12 mouse cellular contexts compared by ENCODE assay signal in the genomic region with DNA sequence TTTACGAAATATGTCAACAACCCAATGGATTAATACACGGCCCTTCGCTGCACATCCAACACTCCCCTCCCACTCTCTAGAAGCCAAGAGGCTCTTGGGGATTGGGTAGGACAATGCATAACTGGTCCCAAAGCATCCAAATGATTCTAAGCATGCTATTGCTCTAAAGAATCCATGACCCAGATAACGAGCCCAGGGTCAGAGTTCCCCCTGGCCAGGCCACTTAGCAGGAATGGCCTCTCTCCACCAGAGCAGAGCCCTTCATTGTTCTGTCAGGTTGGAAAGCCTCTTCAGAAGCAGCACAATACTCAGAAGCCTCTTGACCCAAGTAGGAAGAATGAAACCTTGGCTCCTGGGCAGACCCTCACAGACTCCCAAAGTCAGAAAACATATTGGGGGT. TPM values are rescaled to one million over a fixed set of nuclear protein-coding genes. Genes with fewer than 3 reads are reported as not detected.
DNase-seq lines count a peak whose midpoint lies in the region; ATAC-seq and TF ChIP-seq lines count a peak whose summit lies in the region.
"Had no signal": no experiment of that assay in that cellular context is flagged by ENCODE, and none has a peak within 500 bp of the region (broad histone marks: within the 10 kb centered on the region; RNA-seq: fewer than 3 reads in every experiment).

No protein-coding gene starts in this region.

- no peaks in the 10 kb centered on the region for H3K36me3 ChIP-seq in kidney, postnatal 0 days (ENCODE audit: insufficient read depth, low read length)
- H3K36me3 ChIP-seq in kidney, embryonic 14.5 days (ENCODE audit: control insufficient read depth, insufficient read depth, low read length): no peaks in the 10 kb centered on the region
- peaks cover 6% of the 10 kb centered on the region; the same call in 1 of the 2 replicates for H3K36me3 ChIP-seq in small intestine, adult 2 months (ENCODE audit: control insufficient read depth, insufficient read depth, low read length)
- H3K36me3 ChIP-seq in limb, embryonic 10.5 days: peaks cover 15% of the 10 kb centered on the region; the same call in 1 of the 2 replicates

- no peak overlapping the region for H3K9ac ChIP-seq in kidney, postnatal 0 days (ENCODE audit: low read depth, low read length)
- no peak overlapping the region for H3K9ac ChIP-seq in kidney, embryonic 14.5 days (ENCODE audit: low read depth, low read length)
- H3K9ac ChIP-seq: limb, embryonic 12.5 days; liver, postnatal 0 days had no signal

- no peak for TF ChIP-seq POLR2A in small intestine, adult 2 months (IDR thresholded peaks at IDR 0.05; ENCODE audit: low read depth, low read length)

- peak; percentile 48 for DNase-seq in embryo, embryonic 10 days (ENCODE audit: low spot score)
- no peak for DNase-seq in embryo, embryonic 9.5 days (ENCODE audit: extremely low spot score)
- DNase-seq in kidney, postnatal 0 days (ENCODE audit: low spot score): no peak
- peak; percentile 44 for DNase-seq in lung, postnatal 25 days (ENCODE audit: low spot score)
- no peak for DNase-seq in limb, embryonic 10.5 days (ENCODE audit: low spot score)
- DNase-seq: heart, adult 18-20 months; heart, postnatal 14 days had no signal

- peaks cover 5% of the 10 kb centered on the region for H3K4me1 ChIP-seq in kidney, postnatal 0 days (replicated peaks; ENCODE audit: insufficient read depth, low read length)
- 0 out of 2 replicates have a peak, but pooled peaks cover 6% of the 10 kb centered on the region for H3K4me1 ChIP-seq in kidney, embryonic 14.5 days (ENCODE audit: control insufficient read depth, insufficient read depth, low read length)
- H3K4me1 ChIP-seq in small intestine, adult 2 months (ENCODE audit: control insufficient read depth, insufficient read depth, insufficient read length, low read length): peaks cover 50% of the 10 kb centered on the region
- peaks cover 15% of the 10 kb centered on the region for H3K4me1 ChIP-seq in limb, embryonic 10.5 days

- no peak for TF ChIP-seq CTCF in kidney, postnatal 0 days (IDR thresholded peaks at IDR 0.05; ENCODE audit: low read depth)
- no peak for TF ChIP-seq CTCF in small intestine, adult 2 months (IDR thresholded peaks at IDR 0.05; ENCODE audit: extremely low read depth, insufficient read length, insufficient replicate concordance, low read depth, low read length)

- no peaks in the 10 kb centered on the region for H3K27me3 ChIP-seq in kidney, postnatal 0 days (ENCODE audit: insufficient read depth, low read length)
- H3K27me3 ChIP-seq in kidney, embryonic 14.5 days (ENCODE audit: control insufficient read depth, insufficient read depth, low read length): no peaks in the 10 kb centered on the region
- H3K27me3 ChIP-seq in small intestine, adult 2 months (ENCODE audit: control insufficient read depth, insufficient read depth, low read length): no peaks in the 10 kb centered on the region
- no peaks in the 10 kb centered on the region for H3K27me3 ChIP-seq in limb, embryonic 10.5 days (ENCODE audit: low read depth, poor library complexity, severe bottlenecking)
- H3K27me3 ChIP-seq: limb, embryonic 12.5 days had no signal

- no peak overlapping the region for H3K4me3 ChIP-seq in kidney, postnatal 0 days (replicated peaks; ENCODE audit: low read depth, low read length)
- H3K4me3 ChIP-seq in kidney, embryonic 14.5 days (ENCODE audit: low read length): no peak overlapping the region
- H3K4me3 ChIP-seq in small intestine, adult 2 months (ENCODE audit: low read depth, low read length): no peak overlapping the region
- no peak overlapping the region for H3K4me3 ChIP-seq in limb, embryonic 10.5 days
- H3K4me3 ChIP-seq: limb, embryonic 12.5 days had no signal

- H3K27ac ChIP-seq in kidney, postnatal 0 days: peak overlapping the region; percentile 54; the same call in 1 of the 2 replicates
- no peak overlapping the region for H3K27ac ChIP-seq in kidney, embryonic 14.5 days (ENCODE audit: low read depth, low read length)
- H3K27ac ChIP-seq in small intestine, adult 2 months (ENCODE audit: insufficient read depth, low read depth, low read length): peak overlapping the region; percentile 95
- H3K27ac ChIP-seq in limb, embryonic 10.5 days: no peak overlapping the region
- H3K27ac ChIP-seq: limb, embryonic 12.5 days had no signal

- no peaks in the 10 kb centered on the region for H3K9me3 ChIP-seq in kidney, postnatal 0 days (replicated peaks; ENCODE audit: low read length)
- no peaks in the 10 kb centered on the region for H3K9me3 ChIP-seq in kidney, embryonic 14.5 days (ENCODE audit: control insufficient read depth, low read length)
- H3K9me3 ChIP-seq in limb, embryonic 10.5 days (replicated peaks): no peaks in the 10 kb centered on the region
- H3K9me3 ChIP-seq: limb, embryonic 12.5 days had no signal

- WGBS in kidney, postnatal 0 days: 75% methylated on average over 4 of the region's 4 CpGs
- WGBS in kidney, embryonic 14.5 days: 74% methylated on average over 4 of the region's 4 CpGs
- WGBS in small intestine, adult 2 months: 61% methylated on average over 4 of the region's 4 CpGs
- WGBS in limb, embryonic 10.5 days: 79% methylated on average over 4 of the region's 4 CpGs

- H3K4me2 ChIP-seq in kidney, postnatal 0 days (ENCODE audit: low read length): no peak overlapping the region
- H3K4me2 ChIP-seq in kidney, embryonic 14.5 days (replicated peaks; ENCODE audit: low read depth, low read length): no peak overlapping the region
- H3K4me2 ChIP-seq: limb, embryonic 12.5 days had no signal

- no peak for ATAC-seq in kidney, postnatal 0 days (replicated peaks; ENCODE audit: low FRiP score, low read depth)
- ATAC-seq in kidney, embryonic 14.5 days (ENCODE audit: low FRiP score, low TSS enrichment): no peak
- no peak for ATAC-seq in frontal cortex, adult (ENCODE audit: low TSS enrichment)

RNA-seq across cellular contexts. Expression of gene Sipa1l3, which starts 22.1 kb away (rescaled TPM):
- 8.3 and 10.2 TPM in 2 replicates for polyA plus RNA-seq in kidney, postnatal 0 days (2015; fragmentation: Nextera tagmentation; extraction: Ambion mirVana)
- polyA plus RNA-seq in kidney, embryonic 14.5 days (2014; fragmentation: Nextera tagmentation; extraction: Ambion mirVana): 9.5 and 17.4 TPM in 2 replicates
- polyA plus RNA-seq in small intestine, adult 2 months (2012; rRNA removed): 79.0 and 192 TPM in 2 replicates
- 12.6 and 13.4 TPM in 2 replicates for polyA plus RNA-seq in limb, embryonic 10.5 days (2016; fragmentation: Nextera tagmentation; extraction: Ambion mirVana)

Comparison
In these comparisons a context has a peak if more than half of its experiments do, and no peak if none do; other contexts are left out.
1. DNase-seq: peak in embryo, embryonic 10 days (single experiment) and lung, postnatal 25 days (single experiment); none in embryo, embryonic 9.5 days (single experiment), kidney, postnatal 0 days (single experiment) and limb, embryonic 10.5 days (single experiment).
2. H3K27ac ChIP-seq: peak in kidney, postnatal 0 days (single experiment) and small intestine, adult 2 months (single experiment); none in kidney, embryonic 14.5 days (single experiment) and limb, embryonic 10.5 days (single experiment).